Mouse (Mus musculus) retina, postnatal 7 days (tissue): ENCODE results near the gene Npl.
A peak's percentile ranks its signal among the peaks of the same experiment; 100 is the strongest.

Experiments
- DNase-seq: peaks from one replicate; pipeline ENCODE4 v3.0.0-alpha.2; 2012; ENCODE audit warnings: low read depth, low spot score

Npl gene

DNA sequence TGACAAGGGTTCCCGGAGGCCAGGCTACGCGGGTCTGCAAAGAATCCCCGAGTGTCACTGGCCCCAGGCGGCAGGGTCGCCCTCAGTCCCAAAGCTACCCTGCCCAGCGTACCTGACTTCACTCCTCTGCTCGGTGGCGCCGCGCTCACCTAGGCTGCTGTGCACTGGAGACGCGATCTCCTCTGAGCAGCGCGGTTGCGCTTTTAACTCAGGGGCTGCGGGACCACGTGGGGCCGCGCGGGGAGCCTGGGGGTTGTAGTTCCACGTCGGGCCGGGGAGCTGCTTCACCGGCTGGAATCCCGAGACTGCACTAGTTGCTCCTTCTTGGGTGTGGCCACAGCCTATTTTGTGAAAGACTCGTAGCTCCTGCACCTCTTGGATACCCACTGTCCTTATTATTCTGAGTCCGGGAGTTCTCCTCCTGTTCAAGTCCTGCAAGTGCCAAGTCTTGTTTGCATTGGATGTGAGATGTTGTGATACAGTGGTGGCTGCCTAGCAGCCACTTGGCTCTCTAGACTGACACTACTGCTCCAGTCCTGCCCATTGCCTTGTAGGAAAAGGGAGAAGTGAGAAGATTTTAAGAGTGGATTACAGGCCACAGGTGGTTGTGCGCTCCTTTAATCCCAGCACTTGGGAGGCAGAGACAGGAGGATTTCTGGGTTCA is at the start of gene Npl:
Gene Npl, minus strand, starts transcription at position 510 of the 664 bp plus-strand sequence.
- DNase-seq, result peak; percentile 29

DNA sequence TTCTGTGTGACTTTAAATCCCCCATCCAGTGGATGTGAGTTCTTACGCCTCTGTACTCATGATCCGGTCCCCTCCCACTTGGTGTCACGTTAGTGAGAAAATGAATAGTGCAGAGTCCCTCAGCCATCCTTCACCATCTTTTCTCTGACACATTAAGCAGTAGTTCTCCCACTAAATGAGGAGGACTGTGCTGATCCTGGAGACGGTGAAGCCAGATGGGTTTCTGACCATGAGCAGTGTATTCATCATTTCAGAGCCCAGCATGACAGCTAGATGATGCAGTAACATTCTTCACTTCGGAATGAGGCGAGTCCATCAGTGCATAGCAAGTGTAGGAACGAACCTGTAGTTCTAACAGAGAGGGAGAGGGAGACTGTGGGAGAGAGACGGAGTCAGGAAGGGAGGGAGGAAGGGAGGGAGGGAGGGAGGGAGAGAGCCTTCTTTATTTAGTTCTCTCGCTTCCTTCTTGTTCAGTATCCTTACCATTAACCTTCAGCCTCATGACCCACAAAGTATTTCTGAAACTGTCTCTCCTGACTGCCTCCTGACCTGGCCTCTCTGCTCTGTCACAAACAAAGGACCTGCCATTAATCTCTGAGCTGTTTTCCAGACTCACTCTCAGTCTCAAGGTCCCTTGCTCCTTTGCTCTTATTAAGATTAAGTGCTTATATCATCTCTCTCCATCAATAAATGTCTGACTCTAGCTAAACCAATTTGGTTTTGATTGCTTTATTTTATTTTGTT is 49.6 kb upstream of the Npl start:
- DNase-seq, result no peak

DNA sequence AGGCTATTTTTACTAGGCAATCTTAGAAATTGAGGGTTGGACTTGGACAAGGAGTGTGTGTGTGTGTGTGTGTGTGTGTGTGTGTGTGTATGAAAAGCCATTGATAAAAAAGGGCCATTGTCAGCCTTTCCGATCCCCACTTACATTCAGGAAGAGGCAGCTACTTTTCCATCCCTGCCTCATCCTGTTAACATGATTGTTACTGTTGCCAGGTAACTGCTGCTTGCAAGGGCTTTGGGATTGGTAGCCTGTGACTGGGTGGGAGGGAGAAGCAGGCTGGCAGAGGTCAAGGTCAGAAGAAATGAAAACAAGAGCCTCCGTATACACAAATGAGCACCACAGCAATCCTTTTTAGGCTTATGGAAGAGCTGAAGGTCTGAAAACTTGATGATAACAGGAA is 48.9 kb upstream of the Npl start:
- DNase-seq, result peak; percentile 43

DNA sequence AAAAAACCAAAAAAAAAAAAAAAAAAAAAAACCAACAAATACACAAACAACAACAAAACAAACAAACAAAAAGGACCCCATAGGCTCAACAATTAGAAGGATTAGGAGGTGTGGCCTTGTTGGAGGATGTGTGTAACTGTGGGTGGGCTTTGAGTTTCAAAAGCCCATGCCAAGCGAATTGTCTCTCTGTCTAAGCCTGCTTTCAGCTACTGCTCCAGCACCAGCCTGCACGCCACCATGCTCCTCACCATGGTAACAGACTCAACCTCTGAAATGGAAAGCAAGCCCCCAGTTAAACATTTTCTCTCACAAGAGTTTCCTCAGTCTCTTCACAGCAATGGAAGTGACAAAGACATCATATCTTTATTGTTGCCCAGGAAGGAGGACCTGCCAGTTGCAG is 43.8 kb upstream of the Npl start:
- no peak for DNase-seq

DNA sequence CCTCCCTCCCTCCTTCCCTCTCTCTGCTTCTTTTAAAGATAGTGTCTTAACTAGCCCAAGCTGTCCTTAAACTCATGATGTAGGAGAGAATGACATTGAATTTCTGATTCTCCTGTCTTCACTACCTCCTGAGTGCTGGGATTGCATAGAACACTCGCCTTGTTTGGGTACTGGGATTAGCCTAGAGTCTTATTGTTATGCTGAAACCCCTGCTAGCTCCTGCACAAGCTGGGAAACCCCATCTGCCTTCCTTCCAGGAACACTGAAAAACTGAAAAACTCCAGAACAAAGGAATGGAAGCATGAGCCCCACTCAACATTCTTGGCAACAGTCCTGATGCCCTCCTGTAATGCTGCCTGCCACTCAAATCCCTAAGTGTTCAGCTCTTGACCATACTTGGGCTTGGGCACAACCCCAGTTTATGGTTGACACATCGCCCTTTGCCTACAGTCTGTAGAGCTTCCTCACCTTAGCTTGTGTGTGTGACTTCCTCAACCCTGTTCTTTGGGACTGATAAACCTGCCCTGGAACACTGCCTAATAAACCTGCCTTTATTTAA is 40.4 kb upstream of the Npl start:
- DNase-seq, result no peak

DNA sequence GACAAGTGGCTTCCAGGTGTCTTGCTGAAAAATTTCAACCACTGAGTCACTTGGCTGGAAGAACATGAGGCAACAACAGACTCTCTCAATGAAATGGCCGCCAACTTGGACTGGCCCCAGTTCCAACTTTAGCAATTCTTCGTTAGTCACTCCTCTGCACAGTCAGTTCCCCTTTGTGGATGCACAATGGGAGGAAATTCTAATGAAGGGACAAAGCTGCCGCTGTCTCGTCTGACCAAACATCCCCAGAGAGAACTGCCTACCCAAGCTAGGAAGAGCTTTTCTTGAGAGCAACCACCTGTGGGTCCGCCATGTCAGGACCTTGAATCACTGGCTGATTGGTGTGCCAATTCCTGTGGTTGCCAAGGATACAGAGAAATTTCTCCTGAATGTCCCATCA is 38.1 kb upstream of the Npl start:
- DNase-seq, result no peak

DNA sequence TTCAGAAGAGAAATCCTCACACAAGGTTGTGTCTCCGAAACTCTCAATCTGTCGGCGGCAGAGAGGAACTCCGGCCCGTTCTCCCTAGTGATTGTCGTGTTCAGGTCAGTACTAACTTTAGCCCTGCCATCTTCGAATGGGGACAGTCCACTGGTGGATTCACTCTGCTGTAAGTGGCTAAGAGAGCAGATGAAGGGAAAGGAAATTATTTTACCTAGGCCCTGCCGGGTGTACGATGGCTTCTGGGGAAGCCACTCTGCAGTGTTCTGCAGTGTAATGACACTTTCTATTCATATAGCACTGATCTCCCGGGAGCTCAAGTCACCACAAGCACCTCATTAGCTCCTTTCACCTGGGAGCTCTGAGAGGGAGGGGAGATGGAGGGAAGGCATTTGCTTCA is 37.0 kb upstream of the Npl start:
- DNase-seq, result no peak

DNA sequence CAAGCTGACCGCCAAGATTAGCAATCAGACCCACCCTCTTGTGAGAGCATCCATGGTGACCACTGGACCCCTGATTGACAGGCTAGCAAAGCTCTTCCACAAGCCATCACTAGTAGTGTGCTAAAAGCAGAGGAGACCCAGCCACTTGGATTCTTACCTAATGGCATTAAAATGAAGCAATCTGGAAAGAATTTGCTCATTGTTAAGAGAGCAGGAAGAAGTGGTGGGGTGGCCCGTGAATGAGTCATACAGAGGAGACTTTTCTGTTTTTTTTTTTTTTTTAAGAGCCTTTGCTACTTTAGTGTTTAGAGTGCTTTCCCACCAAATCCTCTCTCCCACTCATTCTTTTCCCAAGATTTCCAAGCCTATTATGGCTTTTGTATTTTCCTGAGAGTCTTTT is 35.9 kb upstream of the Npl start:
- DNase-seq, result no peak

DNA sequence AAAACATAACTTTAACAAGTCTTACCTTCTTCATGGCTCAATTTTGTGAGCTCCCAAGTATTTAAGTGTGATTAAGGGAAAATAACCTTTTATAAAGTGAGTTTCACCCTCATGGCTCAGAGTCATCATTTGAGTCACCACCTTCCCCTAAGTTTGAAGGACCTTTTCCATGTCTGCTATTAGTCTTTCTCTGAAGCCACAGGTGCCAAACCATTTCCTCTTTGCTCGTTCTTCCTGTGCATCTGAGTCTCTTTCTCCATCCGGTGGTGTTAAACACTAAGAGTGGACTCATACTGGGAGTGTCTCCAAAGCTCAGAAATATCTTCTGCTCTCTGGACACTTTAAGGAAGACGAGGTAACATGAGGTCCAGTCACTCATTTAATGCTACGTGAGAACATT is 33.3 kb upstream of the Npl start:
- no peak for DNase-seq

DNA sequence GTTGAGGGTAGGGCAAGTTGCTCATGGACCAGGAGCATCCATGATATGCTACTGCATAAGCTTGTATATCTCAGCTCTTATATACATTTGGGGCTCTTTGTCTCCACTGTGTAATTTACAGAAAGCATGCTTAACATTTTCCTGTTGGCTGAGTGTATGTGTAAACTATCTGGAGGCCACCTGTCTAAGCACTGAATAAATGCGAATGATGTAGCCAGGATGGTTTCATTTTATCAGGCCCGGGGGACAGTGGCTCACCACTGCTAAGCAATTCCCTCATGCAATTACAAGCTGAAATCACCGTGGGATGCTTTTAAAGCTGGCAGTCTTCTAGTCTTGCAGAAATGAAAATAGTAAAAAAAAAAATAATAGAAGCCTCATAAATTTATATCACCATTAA is 24.9 kb upstream of the Npl start:
- DNase-seq, result no peak

DNA sequence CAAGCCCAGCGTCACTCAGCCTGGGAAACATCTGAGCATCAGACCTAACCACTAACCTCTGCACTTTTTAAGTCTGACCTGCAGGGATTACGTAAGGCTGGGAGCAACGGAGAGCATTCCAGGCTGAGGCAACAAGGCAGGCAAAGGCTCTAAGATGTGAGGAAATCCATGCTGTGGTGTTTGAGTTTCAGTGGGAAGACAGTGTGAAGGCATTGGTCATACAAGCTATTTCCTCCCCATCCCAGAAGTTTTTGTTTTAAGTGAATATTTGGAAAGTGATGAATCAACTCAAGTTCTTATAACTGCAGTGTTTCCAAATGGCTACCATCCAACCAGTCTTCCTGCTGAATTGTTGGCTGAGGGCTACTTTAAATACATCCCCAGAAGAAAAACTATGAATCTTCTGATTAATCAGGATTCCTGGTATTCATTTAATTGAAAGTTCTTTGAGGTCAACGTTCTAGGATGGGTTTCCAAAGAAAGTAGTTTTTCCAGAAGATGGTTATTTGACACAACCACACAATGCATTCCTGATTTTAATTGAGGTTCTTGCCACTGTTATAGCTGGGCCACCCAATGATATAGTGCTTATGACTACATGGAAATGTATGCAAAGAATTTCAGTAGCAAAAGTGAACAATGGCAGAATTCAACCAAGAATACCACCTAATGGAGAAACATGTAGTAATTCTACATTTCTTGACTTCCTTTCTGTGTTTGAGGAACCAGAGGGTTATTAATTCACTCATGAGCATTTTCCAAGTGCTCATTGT is 22.6 kb upstream of the Npl start:
- DNase-seq, result no peak

DNA sequence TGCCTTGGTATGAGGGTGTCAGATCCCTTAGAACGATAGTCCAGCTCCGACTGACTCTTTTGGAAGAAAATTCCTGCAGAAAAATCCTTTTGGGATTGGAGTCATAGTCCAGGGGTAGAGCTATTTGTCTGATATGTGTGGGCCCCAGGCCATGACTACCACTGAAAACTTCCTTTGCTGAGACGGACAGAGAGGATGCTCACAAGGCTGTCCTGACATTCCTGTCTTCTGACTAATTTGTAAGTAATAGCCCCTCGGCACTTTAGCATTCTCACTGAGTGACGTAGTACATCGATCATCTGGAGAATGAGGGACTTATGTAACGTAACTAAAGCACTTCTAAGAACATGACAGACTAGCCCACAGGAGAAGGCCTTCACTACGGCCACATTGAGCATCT is 15.9 kb upstream of the Npl start:
- no peak for DNase-seq

DNA sequence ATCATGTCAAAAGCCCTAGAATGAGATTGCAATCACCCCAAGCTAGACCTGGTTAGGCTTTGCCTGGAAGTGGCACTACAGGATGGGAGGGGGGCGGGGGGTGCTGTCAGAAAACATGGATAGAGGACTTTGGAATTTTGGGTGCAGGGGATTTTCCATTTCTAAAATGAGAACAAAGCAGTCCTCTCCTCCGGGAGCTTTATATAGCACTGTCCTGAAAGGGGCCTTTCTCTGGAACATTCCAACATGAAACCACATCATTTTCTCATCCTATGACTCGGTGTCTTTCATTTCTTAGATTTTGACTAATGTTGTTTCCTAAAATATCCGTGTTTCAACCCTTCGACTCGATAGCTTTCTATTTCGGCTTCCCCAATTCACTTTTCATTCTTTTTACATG is 14.9 kb upstream of the Npl start:
- DNase-seq, result no peak

DNA sequence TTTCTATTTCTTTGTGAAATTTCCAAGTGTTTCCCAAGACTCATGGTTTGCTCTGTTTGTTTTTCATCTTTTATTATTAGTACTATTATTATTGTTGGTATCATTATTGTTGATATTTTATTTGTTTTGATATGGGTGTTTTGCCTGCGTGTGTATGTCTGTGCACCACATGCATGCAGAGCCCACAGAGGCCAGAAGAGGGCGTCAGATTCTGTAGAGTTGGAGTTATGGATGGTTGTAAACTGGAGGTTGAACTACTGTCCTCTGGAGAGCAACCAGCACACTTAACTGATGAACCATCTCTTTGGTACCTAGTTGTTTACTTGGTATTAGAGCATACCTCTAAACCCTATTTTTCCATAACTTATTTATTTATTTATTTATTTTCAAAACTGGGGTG is 13.8 kb upstream of the Npl start:
- no peak for DNase-seq

DNA sequence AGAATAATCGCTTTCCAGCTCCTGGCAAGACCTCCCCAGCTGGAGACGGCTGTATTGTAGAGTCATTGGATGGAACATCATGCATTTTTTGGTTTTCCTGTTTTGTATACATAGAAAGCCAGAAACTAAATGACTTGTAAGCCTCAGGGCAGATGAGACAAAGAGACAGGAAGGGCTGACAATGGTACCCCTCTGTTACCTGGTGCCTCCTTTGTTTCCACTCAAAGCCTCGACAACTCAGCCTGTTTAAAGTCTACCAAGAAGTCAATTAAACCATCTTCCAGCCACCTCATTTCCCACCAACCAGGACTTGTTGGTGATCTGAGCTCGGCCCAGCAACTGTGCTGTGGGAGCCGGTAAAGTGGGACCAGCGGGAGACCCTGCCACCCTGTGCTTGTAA is 11.0 kb upstream of the Npl start:
- DNase-seq, result no peak

DNA sequence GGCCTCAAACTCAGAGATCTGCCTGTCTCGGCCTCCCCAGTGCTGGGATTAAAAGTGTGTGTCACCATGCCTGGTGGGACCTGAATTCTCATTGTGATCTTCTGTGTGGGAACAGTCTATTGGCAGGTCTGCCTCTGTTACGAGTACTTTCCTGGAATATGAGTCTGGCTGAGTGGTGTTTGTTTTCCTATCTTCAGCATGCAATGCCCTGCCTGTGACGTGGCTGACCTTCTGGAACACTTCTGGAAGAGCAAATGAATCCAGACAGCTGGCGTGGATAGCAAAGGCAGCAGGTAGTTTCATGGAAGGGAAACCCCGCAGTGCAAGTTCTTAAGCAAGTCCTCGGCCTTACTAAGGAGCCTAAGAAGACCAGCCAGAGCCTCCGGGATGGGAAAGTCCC is 9.9 kb upstream of the Npl start:
- DNase-seq, result no peak

DNA sequence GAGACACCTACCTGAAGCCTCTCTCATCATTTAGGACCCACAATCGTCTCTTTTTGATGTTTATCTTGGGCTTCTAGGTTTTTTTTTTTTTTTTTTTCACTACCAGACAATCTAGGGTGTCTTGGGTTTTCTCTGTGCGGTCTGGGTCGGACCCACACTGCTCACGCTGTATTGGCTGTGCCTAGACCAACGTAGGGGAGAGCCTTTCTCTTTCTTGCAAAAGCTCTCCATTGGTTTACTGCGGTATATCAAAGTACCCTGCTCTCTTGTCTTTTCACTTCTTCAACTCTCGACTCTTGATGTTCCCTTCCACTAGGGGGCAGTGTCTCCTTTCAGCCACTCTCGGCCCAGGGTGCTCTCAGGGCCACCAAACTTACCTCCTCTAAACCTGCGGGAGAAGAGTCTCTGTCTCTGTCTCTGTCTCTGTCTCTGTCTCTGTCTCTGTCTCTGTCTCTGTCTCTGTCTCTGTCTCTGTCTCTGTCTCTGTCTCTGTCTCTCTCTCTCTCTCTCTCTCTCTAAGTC is 9.3 kb upstream of the Npl start:
- DNase-seq, result peak; percentile 43

DNA sequence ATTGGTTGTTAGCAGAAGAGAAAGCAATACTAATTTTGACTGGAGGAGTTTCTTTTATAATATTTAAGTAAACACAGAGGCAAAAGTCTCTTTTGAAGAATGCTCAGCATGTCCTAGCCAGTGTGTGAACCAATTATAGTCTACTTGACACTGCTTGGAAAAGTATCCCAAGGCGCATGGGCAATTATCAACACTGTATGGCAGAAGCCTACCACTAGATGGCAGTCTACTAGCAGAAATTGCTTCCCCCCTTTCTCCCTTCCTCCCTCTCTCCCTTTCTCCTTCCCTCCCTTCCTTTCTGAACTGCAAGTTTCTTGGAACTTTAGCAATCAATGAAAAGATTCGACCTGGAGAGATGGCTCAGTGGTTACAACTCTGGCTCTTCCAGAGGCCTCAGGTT is 7.1 kb upstream of the Npl start:
- DNase-seq, result peak; percentile 59

DNA sequence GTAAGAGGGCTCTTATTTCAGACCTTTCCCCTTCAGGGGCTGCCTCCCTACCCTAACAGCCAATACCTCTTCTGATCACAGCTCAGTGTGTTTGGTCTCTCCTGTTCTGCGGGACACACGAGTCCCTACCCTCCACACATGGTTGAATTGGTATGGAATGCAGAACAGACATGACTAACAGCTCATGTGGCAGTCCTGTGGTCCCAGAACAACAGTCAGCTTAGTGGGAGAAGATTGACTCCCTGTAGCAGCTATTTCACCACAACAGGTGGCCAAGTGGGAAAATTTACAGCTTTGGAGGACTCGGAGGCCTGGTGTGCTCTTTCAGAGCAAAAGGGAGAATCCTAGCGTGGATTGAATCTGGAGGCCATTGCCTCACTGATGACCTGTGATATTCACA is 6.4 kb upstream of the Npl start:
- DNase-seq, result no peak

DNA sequence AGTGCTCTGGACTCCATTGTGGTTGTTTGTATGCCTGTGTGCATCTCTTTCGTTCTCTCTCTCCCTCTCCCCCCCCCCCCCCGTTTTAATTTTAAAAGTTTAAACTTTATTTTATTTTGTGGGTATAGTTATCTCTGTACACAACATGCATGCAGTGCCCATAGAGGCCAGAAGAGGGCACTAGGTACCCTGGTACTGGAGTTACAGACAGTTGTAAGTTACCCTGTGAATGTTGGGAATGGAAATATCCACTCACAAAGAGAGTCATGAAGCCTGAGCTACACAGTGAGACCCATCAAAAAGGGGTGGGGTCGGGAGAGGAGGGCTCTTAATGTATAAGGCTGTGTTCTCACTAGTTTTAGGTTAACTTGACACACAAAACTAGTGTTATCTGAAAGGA is 969 bp upstream of the Npl start:
- peak; percentile 34 for DNase-seq

DNA sequence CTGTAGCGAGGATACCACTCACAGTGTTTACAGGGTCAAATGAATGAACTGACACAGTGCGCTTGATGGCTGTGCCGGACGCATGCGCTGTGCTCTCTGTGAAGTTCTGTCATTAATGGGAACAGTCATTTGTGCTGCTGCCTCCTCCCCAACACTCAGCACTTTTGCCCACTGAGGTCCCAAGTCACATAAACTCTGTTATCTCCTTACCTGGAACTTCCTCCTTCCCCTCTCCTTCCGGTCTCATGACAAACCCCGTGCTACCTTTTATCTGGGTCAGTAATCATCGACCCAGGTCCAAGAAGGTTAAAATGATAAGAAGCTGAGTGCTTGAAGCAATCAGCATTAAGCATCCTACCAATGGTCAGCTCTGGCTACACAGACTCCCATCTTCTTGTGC is 2.3 kb downstream of the Npl start:
- DNase-seq, result no peak

DNA sequence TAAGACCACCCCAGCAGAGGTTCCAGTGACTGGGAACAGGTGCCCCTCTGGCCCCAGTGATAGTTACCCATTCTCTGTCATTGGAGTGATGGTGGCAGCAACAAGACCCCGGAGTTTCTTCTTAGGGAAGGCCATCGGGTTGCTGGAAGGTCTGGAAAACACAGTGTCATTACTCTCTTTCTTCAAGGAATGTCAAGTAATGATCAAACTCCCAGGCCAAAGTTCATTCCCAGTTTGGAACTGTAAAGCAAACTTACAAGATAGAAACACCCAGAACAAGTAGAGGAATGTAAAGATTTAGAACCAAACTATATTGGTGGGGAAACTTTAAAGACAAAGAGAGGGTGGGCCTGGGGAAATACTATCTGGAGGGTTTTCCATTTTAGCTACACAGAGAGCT is 4.6 kb downstream of the Npl start:
- DNase-seq, result no peak
